Mouse (Mus musculus) neural tube, embryonic 15.5 days (tissue): ENCODE results near the gene Osbpl11. TPM values are rescaled to one million over a fixed set of nuclear protein-coding genes. Genes with fewer than 3 reads are reported as not detected.
"Not testable (repeated sequence)": the region's sequence is repeated elsewhere in the genome, so short reads cannot be mapped to it uniquely, and the experiment has no call there.

Experiments used
- ATAC-seq: fragments of 200-750 bp; cut with Nextera tagmentation; 2 replicates; pipeline ENCODE4 v1.8.0; 2017; ENCODE audit warnings: mild to moderate bottlenecking, moderate TSS enrichment, moderate library complexity; ENCODE audit not compliant: low FRiP score
- H3K27ac ChIP-seq: fragments of 300-500 bp; sonication (generic); replicated peaks from 2 replicates; pipeline ENCODE4 v1.5.1; 2015; ENCODE audit warnings: mild to moderate bottlenecking, inconsistent platforms
- H3K27me3 ChIP-seq: fragments of 300-500 bp; sonication (generic); replicated peaks from 2 replicates; pipeline ENCODE4 v1.6.1; 2015; ENCODE audit warnings: inconsistent platforms
- H3K36me3 ChIP-seq: fragments of 300-500 bp; sonication (generic); 2 replicates; pipeline ENCODE4 v1.6.1; 2015; ENCODE audit warnings: inconsistent platforms
- H3K4me1 ChIP-seq: fragments of 300-500 bp; sonication (generic); 2 replicates; pipeline ENCODE4 v1.6.1; 2015; ENCODE audit warnings: inconsistent platforms
- H3K4me2 ChIP-seq: fragments of 300-500 bp; sonication (generic); 2 replicates; pipeline ENCODE4 v1.6.1; 2015; ENCODE audit warnings: inconsistent platforms, mild to moderate bottlenecking, moderate library complexity
- H3K4me3 ChIP-seq: fragments of 300-500 bp; sonication (generic); replicated peaks from 2 replicates; pipeline ENCODE4 v1.5.1; 2015; ENCODE audit warnings: mild to moderate bottlenecking, inconsistent platforms
- H3K9ac ChIP-seq: fragments of 300-500 bp; sonication (generic); replicated peaks from 2 replicates; pipeline ENCODE4 v1.6.1; 2015; ENCODE audit warnings: mild to moderate bottlenecking, inconsistent platforms
- H3K9me3 ChIP-seq: fragments of 300-500 bp; sonication (generic); replicated peaks from 2 replicates; pipeline ENCODE4 v1.6.1; 2016; ENCODE audit warnings: inconsistent platforms
- WGBS: fragments of 180-500 bp; shearing (Covaris S2); methylation state at CpG from one replicate; pipeline ENCODE4 v1.1.7; 2015; ENCODE audit warnings: mixed read lengths; 5-methylcytosine and 5-hydroxymethylcytosine counted together
- polyA plus RNA-seq: library from polyadenylated mRNA; unstranded; fragments of >200 nt; fragmentation: Nextera tagmentation; extraction: Ambion mirVana; gene quantifications from 2 replicates; pipeline ENCODE4 v1.2.1, GENCODE M21; 2015

Osbpl11 gene
- polyA plus RNA-seq, 1 experiment from 2014 or later = 16.2 TPM

DNA sequence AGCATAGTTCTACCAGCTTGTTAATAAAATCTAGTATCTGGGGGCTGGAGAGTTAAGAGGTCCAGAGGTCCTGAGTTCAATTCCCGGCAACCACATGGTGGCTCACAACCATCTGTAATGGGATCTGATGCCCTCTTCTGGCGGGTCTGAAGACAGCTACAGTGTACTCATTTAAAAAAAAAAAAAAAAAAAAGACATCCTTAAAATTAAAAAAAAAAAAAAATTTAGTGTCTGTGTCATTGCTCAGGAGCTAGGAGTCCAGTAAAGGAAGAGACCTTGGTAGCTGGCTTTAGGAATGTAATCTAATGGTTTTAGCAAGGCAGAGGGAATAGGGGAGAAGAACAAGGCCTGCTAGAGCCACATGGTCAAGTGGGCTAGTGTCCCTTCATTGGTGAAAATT is 25.9 kb downstream of the Osbpl11 start:
- 88% methylated on average over 2 of the region's 2 CpGs for WGBS
- H3K4me1 ChIP-seq = no peaks in the 10 kb centered on the region
- peaks cover 52% of the 10 kb centered on the region for H3K36me3 ChIP-seq
- H3K27ac ChIP-seq = no peak overlapping the region
- no peaks in the 10 kb centered on the region for H3K9me3 ChIP-seq
- ATAC-seq = no peak
- H3K9ac ChIP-seq = no peak overlapping the region
- H3K4me3 ChIP-seq = no peak overlapping the region
- no peak overlapping the region for H3K4me2 ChIP-seq
- H3K27me3 ChIP-seq = no peaks in the 10 kb centered on the region

DNA sequence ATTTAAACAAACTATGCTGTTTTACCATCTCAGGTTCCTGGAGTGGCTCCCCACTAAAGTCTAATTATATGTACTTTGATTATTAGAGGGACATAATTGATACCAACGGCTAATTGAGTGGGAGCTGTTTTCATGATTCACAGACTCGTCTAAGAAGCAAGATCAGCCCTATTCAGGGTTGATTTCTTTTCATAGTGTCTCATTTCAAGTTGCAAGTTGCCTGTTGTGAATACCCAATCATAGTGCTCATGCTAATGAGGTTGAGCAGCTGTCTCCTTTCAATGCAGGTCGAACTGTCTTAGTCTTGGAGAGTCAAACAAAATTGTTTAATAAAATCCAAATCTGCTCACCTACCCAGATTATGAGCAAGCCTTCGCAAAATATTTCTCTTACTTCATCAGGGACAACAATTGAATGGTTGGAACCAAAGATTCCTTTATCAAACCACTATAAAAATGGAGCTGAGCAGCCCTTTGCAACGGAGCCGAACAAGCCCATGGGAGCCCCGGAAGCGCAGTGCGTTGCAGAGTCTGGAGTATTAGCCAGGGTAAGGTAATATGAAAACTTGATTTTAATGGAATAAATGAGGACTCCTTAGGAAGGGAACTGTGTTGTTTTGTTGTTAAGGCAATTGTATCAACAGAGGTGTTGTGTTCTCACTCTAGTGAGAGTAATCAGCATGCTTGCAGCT is 31.6 kb downstream of the Osbpl11 start:
- WGBS = 56% methylated on average over 9 of the region's 9 CpGs

DNA sequence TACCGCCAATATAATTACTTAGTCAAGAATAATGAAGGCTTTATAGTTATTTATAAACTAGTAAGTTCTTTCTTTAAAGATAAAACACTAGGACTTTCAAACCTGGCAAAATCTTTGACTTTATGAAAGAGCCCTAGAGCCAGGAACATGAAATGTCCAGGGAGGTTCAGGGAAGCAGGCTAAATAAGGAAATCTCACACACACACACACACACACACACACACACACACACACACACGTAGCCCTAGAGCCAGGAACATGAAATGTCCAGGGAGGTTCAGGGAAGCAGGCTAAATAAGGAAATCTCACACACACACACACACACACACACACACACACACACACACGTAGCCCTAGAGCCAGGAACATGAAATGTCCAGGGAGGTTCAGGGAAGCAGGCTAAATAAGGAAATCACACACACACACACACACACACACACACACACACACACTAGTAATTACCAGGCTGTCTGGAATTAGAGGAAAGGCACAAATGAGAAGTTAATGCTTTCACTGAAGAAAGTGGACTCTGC is 32.7 kb downstream of the Osbpl11 start:
- not testable (repeated sequence) for ATAC-seq, H3K9me3 ChIP-seq, H3K4me2 ChIP-seq, H3K4me1 ChIP-seq, H3K9ac ChIP-seq, H3K27me3 ChIP-seq, H3K27ac ChIP-seq, H3K4me3 ChIP-seq
- peaks cover 18% of the 10 kb centered on the region for H3K36me3 ChIP-seq
- 65% methylated on average over 3 of the region's 3 CpGs for WGBS

More for the DNA sequence above, 31.6 kb downstream of the Osbpl11 start:
- Histone ChIP-seq H3K9me3 (no peaks in the 10 kb centered on the region), H3K9ac (no peak overlapping the region), H3K4me2 (no peak overlapping the region), H3K4me1 (0 out of 2 replicates have a peak, but pooled peaks cover 5% of the 10 kb centered on the region), H3K36me3 (peaks cover 19% of the 10 kb centered on the region), H3K27me3 (no peaks in the 10 kb centered on the region), H3K4me3 (no peak overlapping the region), H3K27ac (no peak overlapping the region)
- ATAC-seq = no peak

DNA sequence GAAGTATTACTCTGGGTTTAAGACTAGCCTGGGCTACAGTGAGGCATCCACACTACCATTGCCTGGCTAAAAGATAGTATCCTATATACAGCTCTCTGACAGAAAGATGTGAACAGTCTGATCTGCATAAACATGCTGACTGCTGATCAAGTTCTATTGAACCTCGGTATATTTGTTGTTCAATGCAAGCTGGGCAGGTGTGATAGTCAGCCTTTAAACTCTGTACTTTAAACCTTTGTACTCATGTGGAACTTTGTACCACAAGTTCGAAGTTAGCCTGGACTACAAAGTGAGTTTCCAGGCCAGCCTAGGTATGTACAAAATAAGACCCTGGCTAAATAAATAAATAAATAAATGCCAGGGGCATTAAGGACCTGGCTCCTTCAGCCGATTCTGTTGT is 37.6 kb downstream of the Osbpl11 start:
- Histone ChIP-seq H3K36me3 (peaks cover 29% of the 10 kb centered on the region), H3K4me3 (no peak overlapping the region), H3K4me2 (no peak overlapping the region), H3K27ac (no peak overlapping the region), H3K9me3 (no peaks in the 10 kb centered on the region), H3K27me3 (no peaks in the 10 kb centered on the region), H3K4me1 (no peaks in the 10 kb centered on the region), H3K9ac (no peak overlapping the region)
- WGBS = 95% methylated on average over 3 of the region's 3 CpGs
- no peak for ATAC-seq

DNA sequence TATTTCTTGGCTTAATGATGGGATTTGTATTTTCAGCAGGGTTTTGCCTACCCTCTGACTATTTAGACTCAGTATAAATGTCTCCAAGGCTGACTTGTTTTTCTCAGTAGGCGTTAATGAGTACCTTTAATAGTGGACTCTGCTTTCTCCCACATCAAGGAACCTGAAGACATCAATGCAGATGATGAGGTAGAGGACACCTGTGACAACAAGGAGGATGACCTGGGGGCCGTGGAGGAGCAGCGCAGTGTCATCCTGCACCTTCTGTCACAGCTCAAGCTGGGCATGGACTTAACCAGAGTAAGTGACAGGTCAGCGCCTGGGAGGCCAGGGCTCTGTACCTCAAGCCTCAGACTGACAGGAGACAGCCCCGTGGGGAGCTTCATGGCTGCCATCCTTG is 39.5 kb downstream of the Osbpl11 start:
- H3K4me2 ChIP-seq = no peak overlapping the region
- H3K27ac ChIP-seq = no peak overlapping the region
- no peaks in the 10 kb centered on the region for H3K27me3 ChIP-seq
- H3K9ac ChIP-seq = no peak overlapping the region
- no peaks in the 10 kb centered on the region for H3K4me1 ChIP-seq
- ATAC-seq = no peak
- H3K36me3 ChIP-seq = peaks cover 44% of the 10 kb centered on the region
- H3K9me3 ChIP-seq = no peaks in the 10 kb centered on the region
- no peak overlapping the region for H3K4me3 ChIP-seq
- 91% methylated on average over 5 of the region's 5 CpGs for WGBS

DNA sequence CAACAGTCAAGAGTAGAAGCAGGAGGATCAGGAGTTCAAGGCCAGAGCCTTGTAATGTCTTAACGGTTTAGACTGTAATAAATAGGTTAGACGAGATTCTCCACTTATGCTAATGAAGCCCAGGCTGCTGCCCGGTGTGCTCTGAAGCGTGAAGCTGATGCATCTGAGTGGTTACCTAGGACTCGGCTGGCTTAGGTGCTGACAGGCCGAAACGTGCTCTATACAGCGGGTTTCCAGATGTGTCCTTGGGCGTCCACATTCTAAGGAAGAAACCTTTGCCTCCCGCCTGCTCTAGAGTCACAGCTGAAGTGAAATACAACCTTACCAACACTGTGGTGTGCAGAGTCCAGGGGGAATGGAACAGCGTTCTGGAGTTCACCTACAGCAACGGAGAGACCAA is 49.3 kb downstream of the Osbpl11 start:
- Histone ChIP-seq H3K27ac (0 out of 2 replicates have a peak overlapping the region, but pooled peaks have one; percentile 41), H3K4me2 (no peak overlapping the region), H3K27me3 (no peaks in the 10 kb centered on the region), H3K4me1 (no peaks in the 10 kb centered on the region; the same call in 1 of the 2 replicates), H3K4me3 (no peak overlapping the region), H3K9ac (no peak overlapping the region), H3K9me3 (no peaks in the 10 kb centered on the region), H3K36me3 (peaks cover 41% of the 10 kb centered on the region)
- no peak for ATAC-seq
- 70% methylated on average over 12 of the region's 12 CpGs for WGBS

DNA sequence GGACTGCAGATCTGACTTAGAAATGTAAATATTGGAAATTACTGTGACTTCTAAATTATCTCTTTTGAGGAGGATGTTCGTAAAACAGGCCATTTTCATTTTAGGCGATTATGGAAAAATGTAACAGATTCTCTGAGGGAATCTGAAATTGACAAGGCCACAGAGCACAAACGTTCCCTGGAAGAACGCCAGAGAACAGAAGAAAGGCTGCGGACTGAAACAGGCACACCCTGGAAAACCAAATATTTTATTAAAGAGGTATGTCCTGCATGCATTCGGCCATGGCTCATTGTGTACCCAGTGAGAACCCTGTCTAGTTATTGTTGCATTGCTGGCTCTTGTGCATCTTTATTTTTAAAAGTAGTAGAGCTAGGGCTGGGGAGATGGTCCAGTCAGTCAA is 51.3 kb downstream of the Osbpl11 start:
- 85% methylated on average over 6 of the region's 6 CpGs for WGBS
- Histone ChIP-seq H3K27me3 (no peaks in the 10 kb centered on the region), H3K4me3 (no peak overlapping the region), H3K4me1 (no peaks in the 10 kb centered on the region; the same call in 1 of the 2 replicates), H3K9ac (no peak overlapping the region), H3K9me3 (no peaks in the 10 kb centered on the region), H3K4me2 (no peak overlapping the region), H3K36me3 (peaks cover 40% of the 10 kb centered on the region), H3K27ac (no peak overlapping the region)
- ATAC-seq = no peak

DNA sequence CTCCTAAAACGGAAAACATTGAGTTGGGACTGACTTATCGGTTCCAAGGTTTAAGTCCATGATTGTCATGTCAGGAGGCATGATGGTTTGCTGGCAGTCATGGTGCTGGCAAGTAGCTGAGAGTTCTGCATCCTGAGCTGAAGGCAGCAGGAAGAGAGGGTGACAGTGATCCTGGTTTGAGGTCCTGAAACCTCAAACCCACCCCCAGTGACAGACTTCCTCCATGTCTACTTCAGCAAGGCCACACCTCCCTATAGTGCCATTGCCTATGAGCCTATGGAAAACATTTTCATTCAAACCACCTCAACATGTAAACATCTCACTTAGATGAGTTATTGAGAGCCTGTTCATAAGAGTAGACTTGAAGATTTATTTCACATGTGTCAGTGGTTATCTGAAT is 54.4 kb downstream of the Osbpl11 start:
- H3K36me3 ChIP-seq = peaks cover 63% of the 10 kb centered on the region
- WGBS = 95% methylated on average over 2 of the region's 2 CpGs
- H3K27ac ChIP-seq = no peak overlapping the region

DNA sequence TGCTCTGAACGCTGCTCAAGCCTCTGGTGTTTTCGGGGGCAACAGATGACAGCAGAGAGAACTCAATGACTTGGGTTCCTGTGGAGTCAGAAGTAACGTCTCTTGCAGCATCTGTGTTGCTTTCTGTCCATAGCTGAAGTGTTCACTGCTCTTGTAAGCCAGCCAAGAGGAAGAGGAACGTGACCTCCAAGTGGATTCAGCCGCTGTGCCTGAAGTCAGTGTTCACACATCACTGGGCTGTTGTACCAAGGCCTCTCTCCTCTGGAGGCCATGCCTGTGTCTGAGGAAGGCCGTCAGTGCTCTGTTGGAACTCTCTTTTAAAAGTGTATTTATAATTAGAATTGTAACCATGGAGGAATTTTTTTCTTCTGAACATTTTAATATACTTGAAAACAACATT is 57.2 kb downstream of the Osbpl11 start:
- Histone ChIP-seq H3K9me3 (no peaks in the 10 kb centered on the region), H3K4me3 (no peak overlapping the region), H3K4me1 (0 out of 2 replicates have a peak, but pooled peaks cover 2% of the 10 kb centered on the region), H3K9ac (no peak overlapping the region), H3K4me2 (no peak overlapping the region), H3K36me3 (peaks cover 53% of the 10 kb centered on the region), H3K27ac (no peak overlapping the region), H3K27me3 (no peaks in the 10 kb centered on the region)
- no peak for ATAC-seq
- 88% methylated on average over 6 of the region's 6 CpGs for WGBS

More for the DNA sequence above, 54.4 kb downstream of the Osbpl11 start:
- no peak for ATAC-seq
- Histone ChIP-seq H3K4me3 (no peak overlapping the region), H3K4me2 (no peak overlapping the region), H3K9ac (no peak overlapping the region), H3K9me3 (no peaks in the 10 kb centered on the region), H3K27me3 (no peaks in the 10 kb centered on the region), H3K4me1 (no peaks in the 10 kb centered on the region)

DNA sequence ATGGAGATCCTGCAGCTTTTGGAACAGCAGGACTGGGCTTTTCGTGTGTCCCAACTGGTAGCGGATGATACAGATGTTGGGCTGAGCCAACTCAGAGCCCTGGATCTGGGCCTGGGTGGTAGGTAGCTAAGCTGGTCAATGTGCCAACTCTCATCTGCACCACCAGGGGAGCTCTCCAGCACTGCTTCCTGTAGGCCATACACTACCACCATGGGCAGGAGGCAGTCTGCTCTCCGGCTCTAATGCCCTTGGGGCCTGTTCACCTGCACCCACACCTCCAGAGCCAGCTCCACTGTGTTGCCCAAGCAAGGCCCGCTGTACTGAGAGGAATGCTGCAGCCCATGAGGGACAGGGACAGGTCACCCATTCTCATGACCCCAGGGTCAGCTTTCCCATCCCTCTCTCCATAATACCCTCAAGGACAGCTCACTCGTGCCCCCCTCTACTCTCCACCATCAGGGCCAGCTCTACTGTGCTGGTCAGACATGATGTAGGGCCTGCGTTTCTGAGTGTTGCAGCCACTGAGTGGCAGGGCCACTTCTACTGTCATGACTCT is 59.3 kb downstream of the Osbpl11 start:
- 93% methylated on average over 6 of the region's 6 CpGs for WGBS
- no peaks in the 10 kb centered on the region for H3K9me3 ChIP-seq
- no peak for ATAC-seq

DNA sequence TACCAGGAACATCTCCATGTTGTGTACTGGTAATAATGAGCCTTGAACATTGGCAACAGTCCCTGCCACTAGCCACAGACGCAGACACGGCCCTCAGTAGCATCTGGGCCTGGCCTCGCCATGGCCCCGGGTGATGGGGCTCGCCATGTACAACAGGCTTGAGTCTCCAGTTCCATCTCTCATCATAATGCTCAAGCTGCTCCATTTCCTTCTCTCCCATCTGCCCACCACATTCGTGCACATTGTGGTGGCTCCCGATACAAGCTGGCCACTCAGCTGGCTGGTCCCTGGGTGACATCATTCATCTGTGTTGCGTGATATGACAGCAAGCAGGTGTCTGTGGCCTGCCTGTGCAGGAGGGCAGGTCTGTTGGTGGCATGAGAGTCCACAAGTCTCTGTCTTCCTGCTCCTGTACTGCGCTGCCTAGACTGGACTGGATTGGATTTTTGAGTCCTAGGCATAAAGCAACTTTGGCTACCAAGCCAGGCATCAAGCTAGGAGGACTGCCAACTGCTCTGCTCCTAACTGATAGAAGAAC is 60.1 kb downstream of the Osbpl11 start:
- ATAC-seq = no peak
- Histone ChIP-seq H3K27ac (no peak overlapping the region), H3K9ac (no peak overlapping the region), H3K27me3 (no peaks in the 10 kb centered on the region), H3K9me3 (no peaks in the 10 kb centered on the region), H3K36me3 (peaks cover 30% of the 10 kb centered on the region), H3K4me2 (no peak overlapping the region), H3K4me1 (0 out of 2 replicates have a peak, but pooled peaks cover 2% of the 10 kb centered on the region), H3K4me3 (no peak overlapping the region)
- WGBS = 91% methylated on average over 9 of the region's 9 CpGs

More for the DNA sequence above, 59.3 kb downstream of the Osbpl11 start:
- Histone ChIP-seq H3K4me1 (0 out of 2 replicates have a peak, but pooled peaks cover 2% of the 10 kb centered on the region), H3K27me3 (no peaks in the 10 kb centered on the region), H3K4me2 (no peak overlapping the region), H3K9ac (no peak overlapping the region), H3K27ac (no peak overlapping the region), H3K36me3 (peaks cover 38% of the 10 kb centered on the region), H3K4me3 (no peak overlapping the region)

DNA sequence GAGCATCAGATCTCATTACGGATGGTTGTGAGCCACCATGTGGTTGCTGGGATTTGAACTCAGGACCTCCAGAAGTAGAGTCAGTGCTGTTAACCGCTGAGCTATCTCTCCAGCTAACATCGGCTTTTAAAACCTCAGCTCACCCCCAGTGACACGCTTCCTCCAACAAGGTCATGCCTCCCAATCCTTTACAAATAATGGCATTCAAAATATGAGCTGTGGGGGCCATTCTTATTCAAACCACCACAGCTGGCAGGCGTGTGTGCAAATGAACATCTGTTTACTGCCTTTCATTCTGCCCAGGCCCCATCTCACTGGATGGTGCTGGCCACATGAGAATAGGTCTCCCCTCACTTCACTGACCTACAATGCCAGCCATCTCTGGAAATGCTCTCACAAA is 61.7 kb downstream of the Osbpl11 start:
- Histone ChIP-seq H3K9me3 (no peaks in the 10 kb centered on the region), H3K4me1 (peaks cover 7% of the 10 kb centered on the region), H3K4me2 (no peak overlapping the region), H3K36me3 (peaks cover 24% of the 10 kb centered on the region), H3K27ac (no peak overlapping the region), H3K9ac (no peak overlapping the region), H3K4me3 (no peak overlapping the region), H3K27me3 (no peaks in the 10 kb centered on the region)
- WGBS = 78% methylated on average over 5 of the region's 5 CpGs
- ATAC-seq = no peak
